Mouse (Mus musculus): Measurements from ENCODE around the gene Dzip3.

Dzip3 gene

GRCm38 (mm10) chr16:48993559-48994342, at the start of gene Dzip3, which contains the start of gene Cip2a:
TSS of gene Dzip3 (minus strand) at chr16:48994165.
TSS of gene Cip2a (plus strand) at chr16:48994185.
- DNase-seq (ENCODE audit: low read depth, low spot score) = peak; percentile 88

- DNase-seq (ENCODE audit: low read depth, low spot score) = peak; percentile 2
Observed at GRCm38 (mm10) chr16:49040554-49041221, 46.7 kb upstream of the Dzip3 start.

- peak; percentile 69 for DNase-seq (ENCODE audit: low read depth, low spot score)
Observed at GRCm38 (mm10) chr16:49037771-49038170, 43.8 kb upstream of the Dzip3 start.

- DNase-seq (ENCODE audit: low read depth, low spot score) = no peak
Observed at GRCm38 (mm10) chr16:49035852-49036251, 41.9 kb upstream of the Dzip3 start.

GRCm38 (mm10) chr16:49016620-49017332, 22.8 kb upstream of the Dzip3 start:
- DNase-seq (ENCODE audit: low read depth, low spot score) = peak; percentile 36

GRCm38 (mm10) chr16:49004151-49004550, 10.2 kb upstream of the Dzip3 start:
- peak; percentile 60 for DNase-seq (ENCODE audit: low read depth, low spot score)

GRCm38 (mm10) chr16:48994343-48994693, 353 bp upstream of the Dzip3 start:
- DNase-seq (ENCODE audit: low read depth, low spot score) = no peak

- no peak for DNase-seq (ENCODE audit: low read depth, low spot score)
Observed at GRCm38 (mm10) chr16:48993231-48993558, 770 bp downstream of the Dzip3 start.

GRCm38 (mm10) chr16:48992437-48993230, 1.3 kb downstream of the Dzip3 start:
- peak; percentile 19 for DNase-seq (ENCODE audit: low read depth, low spot score)

GRCm38 (mm10) chr16:48989700-48990099, 4.3 kb downstream of the Dzip3 start:
- DNase-seq (ENCODE audit: low read depth, low spot score) = no peak

GRCm38 (mm10) chr16:48985034-48985627, 8.8 kb downstream of the Dzip3 start:
- no peak for DNase-seq (ENCODE audit: low read depth, low spot score)

- DNase-seq (ENCODE audit: low read depth, low spot score) = no peak
Observed at GRCm38 (mm10) chr16:48979965-48980364, 14.0 kb downstream of the Dzip3 start.

- DNase-seq (ENCODE audit: low read depth, low spot score) = no peak
Observed at GRCm38 (mm10) chr16:48973548-48973947, 20.4 kb downstream of the Dzip3 start.

GRCm38 (mm10) chr16:48972996-48973395, 21.0 kb downstream of the Dzip3 start:
- DNase-seq (ENCODE audit: low read depth, low spot score) = no peak

GRCm38 (mm10) chr16:48941805-48942204, 52.2 kb downstream of the Dzip3 start:
- no peak for DNase-seq (ENCODE audit: low read depth, low spot score)

- no peak for DNase-seq (ENCODE audit: low read depth, low spot score)
Observed at GRCm38 (mm10) chr16:48923724-48924123, 70.2 kb downstream of the Dzip3 start.

- no peak for DNase-seq (ENCODE audit: low read depth, low spot score)
Observed at GRCm38 (mm10) chr16:48913206-48913605, 80.8 kb downstream of the Dzip3 start.

GRCm38 (mm10) chr16:48911184-48911583, 82.8 kb downstream of the Dzip3 start:
- no peak for DNase-seq (ENCODE audit: low read depth, low spot score)

- no peak for DNase-seq (ENCODE audit: low read depth, low spot score)
Observed at GRCm38 (mm10) chr16:48899868-48900267, 94.1 kb downstream of the Dzip3 start.

- no peak for DNase-seq (ENCODE audit: low read depth, low spot score)
Observed at GRCm38 (mm10) chr16:48890733-48891132, 103.2 kb downstream of the Dzip3 start.
